Mouse (Mus musculus): Measurements from ENCODE around the gene Swt1.
"Not testable (repeated sequence)": the region's sequence is repeated elsewhere in the genome, so short reads cannot be mapped to it uniquely, and the experiment has no call there.

Swt1 gene

GRCm38 (mm10) chr1:151428263-151429221 is at the start of gene Swt1, which contains the start of gene Trmt1l:
Gene Swt1 (minus strand): TSS chr1:151428455.
Gene Trmt1l (plus strand): TSS chr1:151428542.
- DNase-seq: peak; percentile 99

- DNase-seq: not testable (repeated sequence)
Measured at GRCm38 (mm10) chr1:151472386-151472785, 44.1 kb upstream of the Swt1 start.

GRCm38 (mm10) chr1:151471429-151471828 is 43.2 kb upstream of the Swt1 start:
- DNase-seq: no peak

- DNase-seq: no peak
Measured at GRCm38 (mm10) chr1:151466571-151466970, 38.3 kb upstream of the Swt1 start.

- DNase-seq: no peak
Measured at GRCm38 (mm10) chr1:151464914-151465313, 36.7 kb upstream of the Swt1 start.

GRCm38 (mm10) chr1:151461265-151461664 is 33.0 kb upstream of the Swt1 start:
- no peak for DNase-seq

- DNase-seq: no peak
Measured at GRCm38 (mm10) chr1:151457087-151457486, 28.8 kb upstream of the Swt1 start.

- DNase-seq: no peak
Measured at GRCm38 (mm10) chr1:151451946-151452345, 23.7 kb upstream of the Swt1 start.

GRCm38 (mm10) chr1:151450851-151451250 is 22.6 kb upstream of the Swt1 start:
- no peak for DNase-seq

- no peak for DNase-seq
Measured at GRCm38 (mm10) chr1:151449866-151450265, 21.6 kb upstream of the Swt1 start.

GRCm38 (mm10) chr1:151435431-151435830 is 7.2 kb upstream of the Swt1 start:
- no peak for DNase-seq

- DNase-seq: no peak
Measured at GRCm38 (mm10) chr1:151429316-151429715, 1.1 kb upstream of the Swt1 start.

- no peak for DNase-seq
Measured at GRCm38 (mm10) chr1:151427888-151428262, 380 bp downstream of the Swt1 start.

GRCm38 (mm10) chr1:151426947-151427600 is 1.2 kb downstream of the Swt1 start:
- DNase-seq: peak; percentile 10 to 57

GRCm38 (mm10) chr1:151422178-151422577 is 6.1 kb downstream of the Swt1 start:
- DNase-seq: peak in 1 of 2 experiments; percentile 16

GRCm38 (mm10) chr1:151409827-151410226 is 18.4 kb downstream of the Swt1 start:
- no peak for DNase-seq

- DNase-seq: peak in 1 of 2 experiments; percentile 15
Measured at GRCm38 (mm10) chr1:151390029-151390428, 38.2 kb downstream of the Swt1 start.

GRCm38 (mm10) chr1:151377353-151377752 is 50.9 kb downstream of the Swt1 start:
- DNase-seq: no peak

- no peak for DNase-seq
Measured at GRCm38 (mm10) chr1:151372823-151373222, 55.4 kb downstream of the Swt1 start.

- no peak for DNase-seq
Measured at GRCm38 (mm10) chr1:151371543-151371942, 56.7 kb downstream of the Swt1 start.

GRCm38 (mm10) chr1:151370573-151370972 is 57.7 kb downstream of the Swt1 start:
- DNase-seq: no peak

- DNase-seq: no peak
Measured at GRCm38 (mm10) chr1:151368444-151368843, 59.8 kb downstream of the Swt1 start.

GRCm38 (mm10) chr1:151367721-151368324 is 60.4 kb downstream of the Swt1 start:
- no peak for DNase-seq
